Mouse (Mus musculus) kidney, adult 2 months (tissue): ENCODE data around the gene Vmn1r188.
"Not testable (repeated sequence)": the region's sequence is repeated elsewhere in the genome, so short reads cannot be mapped to it uniquely, and the experiment has no call there.

Experiments used
- CTCF ChIP-seq: fragments of 200-500 bp; conservative IDR thresholded peaks from 2 replicates; pipeline ENCODE4 v1.5.1; 2011; ENCODE audit warnings: low read depth, mild to moderate bottlenecking, control low read depth, low read length, moderate library complexity, mixed read lengths; ENCODE audit not compliant: insufficient read depth, insufficient read length
- POLR2A ChIP-seq: fragments of 200-500 bp; IDR thresholded peaks from one replicate; pipeline ENCODE4 v1.6.1; 2011; ENCODE audit warnings: low read depth, low read length, control low read depth

GRCm38 (mm10) chr13:22042568-22043502, 41.4 kb upstream of the Vmn1r188 start, which contains the start of the genes Hist1h2ag and Hist1h2bj:
- TF ChIP-seq CTCF, result not testable (repeated sequence)
- TF ChIP-seq POLR2A, result peak; percentile 41
